Mouse (Mus musculus) erythroid progenitor cell, adult 5-6 weeks (primary cell): Measurements from ENCODE around the gene Fads6. TPM values are rescaled to one million over a fixed set of nuclear protein-coding genes. Genes with fewer than 3 reads are reported as not detected.

Experiments used
- ATAC-seq: replicated peaks from 2 replicates; pipeline ENCODE4 v1.8.0; 2016; ENCODE audit warnings: moderate number of reproducible peaks, mild to moderate bottlenecking, moderate TSS enrichment, inconsistent platforms; ENCODE audit not compliant: poor library complexity, low FRiP score, severe bottlenecking
- total RNA-seq, 2 experiments: library from RNA; stranded (forward) in 1 of 2; stranded (reverse) in 1 of 2; fragments of 150-400 nt in 1 of 2; fragments of 186-747, 209-891 nt in 1 of 2; gene quantifications; 2 replicates each; pipeline versions ENCODE4 v1.2.3 to v1.2.4; 2015 to 2017; ENCODE audit warnings: low replicate concordance in 2 of 2

Gene Fads6
- total RNA-seq, 2 experiments from 2014 or later: 0.45 TPM; not detected in 1

DNA sequence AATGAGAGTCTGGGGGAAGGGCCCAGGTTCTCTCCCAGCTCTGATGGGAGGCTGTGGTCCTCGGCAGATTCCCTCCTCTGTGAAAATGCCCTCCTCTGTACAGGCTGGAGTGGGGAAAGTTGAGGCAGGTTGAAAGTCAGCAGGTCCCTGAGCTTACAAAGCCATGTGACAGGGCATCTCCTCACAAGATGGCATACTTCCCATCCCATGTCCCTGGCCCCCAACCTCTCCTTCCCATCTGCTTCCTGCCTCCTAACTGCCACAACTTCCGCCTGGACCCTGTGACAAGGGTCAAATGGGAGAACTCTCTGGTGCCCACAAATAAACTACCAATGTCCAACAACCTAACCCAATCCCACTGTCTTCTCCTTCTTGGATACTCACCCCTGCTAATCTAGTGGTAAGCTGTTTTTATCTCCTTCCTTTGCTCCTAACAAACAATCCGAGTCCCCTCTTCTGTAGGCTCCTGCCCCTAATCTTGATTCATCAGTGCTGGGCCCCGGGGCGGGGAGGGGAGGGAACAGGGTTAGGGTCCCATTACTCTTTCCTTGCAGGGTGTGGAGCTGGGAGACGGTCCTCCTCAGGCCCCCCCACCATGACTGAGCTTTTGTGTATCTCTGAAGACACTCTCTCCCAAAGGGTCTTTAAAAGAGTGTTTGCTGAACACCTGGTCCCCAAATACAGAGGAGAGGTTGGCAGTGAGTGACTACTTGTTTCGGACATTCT lies 33.2 kb downstream of the Fads6 start:
- no peak for ATAC-seq

DNA sequence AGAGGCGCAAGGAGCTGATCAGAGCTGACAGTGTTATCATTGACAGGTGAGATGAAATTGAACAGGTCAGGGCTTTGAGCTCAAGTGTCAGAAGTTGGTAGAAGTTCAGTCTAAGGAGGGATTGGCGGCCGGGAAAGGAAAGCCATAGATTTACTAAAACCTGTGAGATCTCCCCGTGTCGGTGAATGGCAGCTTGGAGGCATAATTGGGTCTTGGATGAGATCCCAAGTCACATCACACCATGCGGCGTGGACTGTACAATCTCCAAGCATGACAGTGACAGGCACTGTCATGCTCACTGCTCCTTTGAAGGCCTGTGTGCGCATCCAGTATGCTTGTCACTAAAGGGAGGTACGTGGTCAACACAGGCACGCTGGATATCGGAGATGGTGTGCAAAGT lies 34.5 kb downstream of the Fads6 start:
- no peak for ATAC-seq

DNA sequence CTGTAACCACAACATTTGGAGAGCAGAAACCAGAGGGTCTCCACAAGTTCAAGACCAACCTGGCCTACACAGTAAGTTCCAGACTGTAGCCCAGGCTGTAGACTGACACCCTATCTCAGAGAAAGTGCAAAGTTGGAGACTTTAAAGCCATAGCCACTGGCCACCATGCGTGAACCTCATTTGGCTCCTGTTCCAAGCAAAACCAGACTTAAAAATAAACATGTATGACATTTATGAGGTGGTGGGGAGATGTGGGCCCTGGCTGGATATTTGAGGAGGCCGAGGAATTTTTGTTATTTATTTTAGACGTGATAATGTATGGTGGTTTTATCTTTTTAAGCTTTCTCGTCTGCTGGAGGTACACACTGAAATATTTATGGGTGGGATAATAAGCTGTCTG lies 38.3 kb downstream of the Fads6 start:
- ATAC-seq: no peak

DNA sequence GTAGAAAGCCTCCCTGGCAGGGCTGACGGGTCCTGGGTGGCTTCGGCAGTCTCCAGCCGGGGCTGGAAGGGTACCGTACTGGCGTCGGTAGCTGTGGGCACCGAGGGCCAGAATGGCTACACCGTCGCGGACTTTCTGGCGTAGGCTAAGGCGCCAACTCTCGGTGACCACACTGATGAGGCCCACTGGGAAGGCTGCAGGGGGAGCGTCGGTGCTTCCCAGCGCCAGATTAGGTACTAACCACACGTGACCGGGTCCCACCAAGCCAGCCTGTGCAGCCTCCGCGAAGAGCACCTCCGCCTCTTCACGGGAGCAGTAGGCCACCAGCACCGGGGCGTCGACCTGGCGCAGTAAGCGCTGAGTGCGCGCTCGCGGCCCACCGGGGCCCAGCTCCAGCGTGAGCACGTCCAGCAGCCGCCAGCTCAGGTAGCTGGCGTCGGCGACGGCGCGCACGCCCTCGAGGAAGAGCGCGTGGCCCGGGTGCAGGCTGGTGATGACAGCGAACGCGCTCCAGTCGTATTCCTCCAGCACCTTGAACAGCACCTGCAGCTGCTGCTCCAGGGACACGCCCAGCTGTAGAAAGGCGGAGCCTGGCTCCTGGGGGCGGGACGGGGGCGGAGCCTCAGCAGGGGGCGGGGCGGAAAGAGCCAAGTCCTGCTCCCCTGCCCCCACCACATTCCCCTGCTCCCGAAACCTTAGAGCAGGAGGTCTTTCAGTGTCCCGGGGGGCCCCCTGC lies 39.5 kb downstream of the Fads6 start:
- no peak for ATAC-seq

DNA sequence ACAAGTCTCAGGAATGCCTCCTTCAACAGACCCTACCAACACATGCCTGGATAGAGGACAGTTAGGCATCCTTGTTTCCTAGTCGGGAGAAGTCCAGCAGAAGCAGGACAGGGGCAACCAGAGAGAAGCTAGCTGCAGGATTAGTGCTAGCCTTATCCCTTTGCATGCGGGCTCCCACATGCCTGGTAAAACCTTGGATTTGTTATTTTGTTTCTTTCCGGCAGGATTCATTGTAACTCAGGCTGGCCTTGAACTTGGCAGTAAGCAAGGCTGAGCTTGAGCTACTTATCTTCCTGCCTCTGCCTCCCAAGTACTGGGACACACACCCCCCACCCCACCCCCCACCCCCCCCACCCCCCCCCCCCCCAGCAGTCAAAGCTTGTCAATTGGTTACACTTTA lies 46.2 kb downstream of the Fads6 start:
- no peak for ATAC-seq

DNA sequence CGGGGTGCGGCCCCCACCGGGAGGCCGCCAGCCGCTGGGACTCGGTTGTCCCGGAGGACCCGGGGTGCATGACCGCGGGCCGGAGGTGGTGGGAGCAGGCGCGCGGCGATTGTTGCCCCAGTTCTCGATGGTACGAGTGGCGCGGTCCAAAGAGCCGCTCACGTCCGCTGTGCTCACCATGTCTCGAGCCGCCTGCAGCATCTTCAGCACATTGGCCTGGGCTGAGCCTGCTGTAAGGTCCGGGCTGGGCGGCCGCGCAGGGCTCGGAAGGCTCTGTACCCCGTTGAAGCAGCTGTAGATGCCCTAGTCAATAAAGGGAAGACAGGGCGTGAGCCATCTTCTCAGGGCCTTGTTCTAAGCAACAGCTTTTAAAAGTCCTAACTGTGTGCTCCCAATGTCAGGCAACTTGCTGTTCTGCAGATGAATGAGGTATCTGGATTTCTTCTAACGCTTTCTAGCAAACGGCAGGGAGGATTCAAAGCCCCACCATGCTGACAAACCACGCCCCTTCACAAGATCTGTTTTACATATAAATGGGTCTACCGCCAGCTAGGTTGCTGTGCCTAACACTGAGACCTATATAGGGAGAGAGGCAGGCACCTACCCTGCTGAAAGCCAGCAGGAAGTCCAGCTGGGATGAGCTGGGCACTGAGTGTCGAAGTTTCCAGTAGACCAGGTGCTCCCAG lies 46.9 kb downstream of the Fads6 start:
- no peak for ATAC-seq

DNA sequence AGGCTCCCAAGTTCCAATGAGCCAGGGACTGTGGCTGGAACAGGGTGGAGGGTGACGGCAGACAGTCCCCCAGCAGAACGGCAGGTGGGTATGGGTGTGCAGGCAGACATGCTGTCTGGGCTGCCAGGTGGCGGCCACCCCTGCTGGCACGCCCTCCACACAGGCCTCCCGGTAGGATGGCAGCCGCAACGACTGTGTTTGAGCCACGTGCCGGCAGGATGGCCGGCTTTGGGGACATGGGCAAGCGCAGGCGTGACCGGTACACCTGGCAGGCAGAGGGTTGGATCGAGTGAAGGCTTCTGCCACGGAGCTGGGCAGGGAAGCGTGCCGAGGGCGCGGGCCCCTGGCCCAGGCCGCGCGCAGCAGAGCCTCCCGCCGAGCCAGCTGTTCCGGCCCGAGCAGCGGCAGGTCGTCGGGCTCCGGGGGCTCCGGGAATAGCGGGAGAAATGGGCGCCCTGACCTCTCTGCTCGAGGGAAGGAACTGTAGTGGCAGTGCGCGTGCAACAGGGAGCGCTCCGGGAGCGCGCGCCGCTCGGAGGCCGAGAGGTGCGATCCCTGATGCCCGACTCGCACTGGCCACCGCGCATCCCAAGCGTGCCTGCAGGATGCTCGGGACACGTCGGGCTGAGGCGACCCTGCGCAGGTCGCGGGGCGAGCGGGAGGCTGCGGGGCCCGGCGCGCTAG lies 47.6 kb downstream of the Fads6 start:
- ATAC-seq: no peak

DNA sequence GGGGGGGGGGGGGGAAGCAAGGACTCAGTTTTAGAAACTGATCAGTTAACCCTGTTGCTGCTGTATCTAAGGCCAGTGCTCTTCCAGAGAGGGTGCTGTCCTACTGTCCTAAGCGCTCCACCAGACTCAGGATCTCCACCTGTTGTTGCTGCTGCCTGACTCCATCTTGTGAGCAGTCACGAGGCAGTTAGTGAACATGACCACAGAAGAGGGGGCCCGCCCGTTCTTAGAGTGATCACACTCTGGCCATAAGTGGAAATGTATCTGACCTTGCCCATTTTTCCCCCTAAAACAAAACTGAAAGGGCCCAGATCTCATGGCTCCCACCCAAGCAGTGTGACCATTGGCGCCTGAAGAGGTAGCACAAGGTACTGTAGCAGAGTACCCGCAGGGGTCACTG lies 49.5 kb downstream of the Fads6 start:
- no peak for ATAC-seq

DNA sequence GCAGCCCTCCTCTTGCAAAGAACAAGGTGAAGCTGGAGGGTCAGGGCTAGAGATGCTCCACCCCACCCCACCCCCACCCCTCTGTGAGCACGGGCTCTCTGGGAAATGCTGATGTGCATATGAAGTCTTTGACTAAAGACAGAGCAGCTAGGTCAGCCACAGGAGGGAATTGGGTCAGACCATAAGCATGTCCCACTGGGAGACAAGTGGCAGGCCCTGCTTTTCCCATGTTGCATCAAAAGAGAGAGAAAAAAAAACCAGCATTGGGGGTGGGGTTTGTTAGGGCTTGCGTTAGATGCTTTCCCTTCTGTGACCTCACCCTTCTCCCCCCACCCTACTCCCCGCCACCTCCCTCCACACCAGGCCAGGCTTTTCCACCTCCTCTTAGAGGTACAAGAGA lies 50.2 kb downstream of the Fads6 start:
- no peak for ATAC-seq

DNA sequence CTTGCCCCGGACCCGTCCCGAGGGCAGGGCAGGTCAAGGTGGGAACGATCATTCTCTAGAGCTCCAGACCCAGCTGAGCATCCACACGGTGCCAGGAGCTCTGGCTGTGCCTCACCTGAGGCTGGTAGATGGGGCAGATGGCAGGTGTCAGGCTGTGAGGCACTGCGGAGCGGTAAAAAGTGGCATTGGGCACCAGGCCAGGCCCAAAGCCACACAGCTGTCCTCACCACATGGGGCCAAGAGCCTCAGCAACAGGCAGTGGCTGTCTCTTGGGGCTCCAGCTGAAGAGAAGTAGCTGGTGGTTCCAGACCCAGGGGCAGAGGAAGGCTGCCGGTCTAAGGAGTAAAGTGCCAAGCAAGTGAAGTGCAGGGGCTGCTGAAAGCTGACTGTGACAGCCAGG lies 51.1 kb downstream of the Fads6 start:
- no peak for ATAC-seq

DNA sequence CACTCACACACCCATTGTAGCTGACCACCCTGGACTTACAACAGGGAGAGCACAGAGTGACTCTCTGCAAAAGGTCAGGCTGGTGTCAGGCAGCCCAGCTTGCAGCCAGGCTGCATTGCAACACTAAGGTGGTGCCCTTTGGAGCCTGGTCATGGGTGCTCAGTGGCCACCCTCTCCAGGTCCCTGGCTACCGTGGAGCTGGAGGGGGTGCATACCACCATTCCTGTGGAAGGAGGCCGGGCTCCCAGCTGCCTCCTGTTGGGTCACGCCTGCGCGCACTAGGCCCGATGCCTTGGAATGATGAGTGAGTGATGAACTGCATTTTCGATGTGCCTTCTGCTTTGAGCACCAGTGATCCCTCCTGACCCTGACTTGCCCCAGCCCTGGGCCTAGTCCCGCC lies 52.6 kb downstream of the Fads6 start:
- no peak for ATAC-seq

DNA sequence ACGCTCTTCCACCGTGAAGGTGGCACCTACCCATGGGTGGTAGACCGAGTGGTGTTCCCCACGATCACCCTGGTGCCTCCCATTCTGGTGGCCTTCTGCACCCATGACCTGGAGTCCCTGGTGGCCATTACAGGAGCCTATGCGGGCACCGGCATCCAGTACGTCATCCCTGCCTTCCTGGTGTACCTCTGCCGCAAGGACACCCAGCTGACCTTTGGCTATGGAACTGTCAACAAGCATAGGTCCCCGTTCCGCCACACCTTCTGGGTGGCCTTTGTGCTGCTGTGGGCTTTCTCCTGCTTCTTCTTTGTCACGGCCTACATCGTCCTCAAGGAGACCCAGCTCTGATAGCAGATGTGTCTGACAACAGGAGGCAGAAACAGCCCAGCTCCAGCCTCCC lies 53.7 kb downstream of the Fads6 start:
- no peak for ATAC-seq

DNA sequence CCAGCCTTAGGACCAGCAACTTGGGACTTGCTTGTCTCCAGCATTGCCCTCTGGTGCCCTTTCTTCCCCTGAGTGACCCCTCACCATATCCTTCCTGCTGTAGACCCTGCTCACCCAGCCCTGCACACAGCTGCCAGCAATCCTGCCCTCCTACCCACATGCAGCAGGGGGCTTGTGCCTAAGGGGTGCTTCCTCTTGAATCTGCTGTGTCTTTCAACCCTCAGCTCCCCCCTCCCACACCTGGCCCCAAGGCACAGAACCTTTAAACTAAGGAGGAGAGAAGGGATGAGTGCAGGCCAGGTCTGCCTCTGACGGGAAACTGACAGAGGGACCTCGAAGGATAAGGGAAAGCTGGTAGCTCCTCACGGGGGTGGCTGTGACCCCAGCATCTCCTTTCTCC lies 54.7 kb downstream of the Fads6 start:
- ATAC-seq: no peak

DNA sequence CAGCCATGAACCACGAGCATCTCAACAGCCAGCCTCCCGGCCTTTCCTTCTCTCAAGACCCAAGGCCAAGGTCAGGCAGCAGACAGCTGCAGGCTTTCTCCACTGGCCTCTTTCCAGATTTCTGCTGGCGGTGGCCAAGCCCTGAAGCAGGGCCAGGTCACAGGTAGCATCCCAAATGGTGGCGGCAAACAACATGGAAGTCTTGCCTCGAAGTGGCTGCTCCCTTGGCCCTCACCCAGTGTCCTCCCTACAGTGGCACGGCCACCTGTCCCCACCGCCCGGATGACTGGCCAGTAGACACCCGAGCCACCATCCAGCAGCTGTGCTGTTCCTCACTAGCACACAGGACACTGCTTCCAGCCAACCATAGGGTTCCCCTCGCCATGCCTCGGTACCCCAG lies 56.1 kb downstream of the Fads6 start:
- no peak for ATAC-seq

DNA sequence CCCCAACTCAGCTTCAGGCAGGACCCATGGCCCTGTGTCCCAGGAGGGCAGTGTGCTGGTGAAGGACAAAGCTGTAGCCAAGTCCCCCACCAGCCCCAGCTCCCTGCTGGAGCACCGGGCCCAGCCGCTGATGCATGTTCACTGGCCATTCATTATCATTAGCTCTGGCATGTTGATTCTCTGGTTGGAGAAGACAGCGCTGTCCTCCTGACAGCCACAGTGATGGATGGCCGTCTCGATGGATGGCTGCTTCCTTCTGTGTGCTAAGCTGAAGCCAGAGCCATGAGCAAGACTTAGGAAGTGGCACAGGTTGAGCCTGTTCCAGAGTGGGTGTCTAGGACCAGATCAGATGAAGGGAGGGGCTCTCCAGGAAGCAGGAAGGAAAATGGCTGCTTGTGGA lies 60.9 kb downstream of the Fads6 start:
- no peak for ATAC-seq

DNA sequence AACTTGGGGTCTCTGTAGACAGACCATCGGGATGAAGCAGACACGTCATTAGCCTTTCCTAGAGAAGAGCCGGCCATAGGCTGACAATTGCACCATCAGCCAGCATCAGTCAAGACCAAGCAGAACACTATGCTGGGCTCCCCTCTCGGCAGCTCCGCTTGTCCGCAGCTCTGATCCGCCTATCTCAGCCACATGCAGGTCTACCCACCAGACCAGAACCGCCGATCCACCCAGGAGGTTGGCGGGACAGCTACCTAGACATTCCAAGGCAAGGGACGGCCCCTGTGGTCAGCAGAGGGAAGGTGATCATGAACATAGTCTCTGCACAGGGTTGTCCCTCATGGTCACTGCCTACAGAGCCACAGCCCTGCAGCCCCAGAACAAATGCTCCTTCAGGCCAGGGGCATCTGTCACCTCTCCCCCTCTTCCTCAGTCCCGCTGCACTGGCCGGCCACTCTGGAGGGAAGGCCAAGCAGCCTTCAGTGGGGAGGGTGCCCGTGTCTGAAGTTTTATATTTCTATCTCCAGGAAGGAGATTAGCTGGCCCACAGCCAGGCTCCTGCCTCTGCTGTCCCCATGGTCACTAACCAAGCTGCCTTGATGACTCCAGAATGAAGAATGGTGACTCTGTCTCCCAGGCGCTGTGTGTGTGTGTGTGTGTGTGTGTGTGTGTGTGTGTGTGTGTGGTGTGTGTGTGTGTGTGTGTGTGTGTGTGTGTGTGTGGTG lies 63.0 kb downstream of the Fads6 start:
- ATAC-seq: no peak

DNA sequence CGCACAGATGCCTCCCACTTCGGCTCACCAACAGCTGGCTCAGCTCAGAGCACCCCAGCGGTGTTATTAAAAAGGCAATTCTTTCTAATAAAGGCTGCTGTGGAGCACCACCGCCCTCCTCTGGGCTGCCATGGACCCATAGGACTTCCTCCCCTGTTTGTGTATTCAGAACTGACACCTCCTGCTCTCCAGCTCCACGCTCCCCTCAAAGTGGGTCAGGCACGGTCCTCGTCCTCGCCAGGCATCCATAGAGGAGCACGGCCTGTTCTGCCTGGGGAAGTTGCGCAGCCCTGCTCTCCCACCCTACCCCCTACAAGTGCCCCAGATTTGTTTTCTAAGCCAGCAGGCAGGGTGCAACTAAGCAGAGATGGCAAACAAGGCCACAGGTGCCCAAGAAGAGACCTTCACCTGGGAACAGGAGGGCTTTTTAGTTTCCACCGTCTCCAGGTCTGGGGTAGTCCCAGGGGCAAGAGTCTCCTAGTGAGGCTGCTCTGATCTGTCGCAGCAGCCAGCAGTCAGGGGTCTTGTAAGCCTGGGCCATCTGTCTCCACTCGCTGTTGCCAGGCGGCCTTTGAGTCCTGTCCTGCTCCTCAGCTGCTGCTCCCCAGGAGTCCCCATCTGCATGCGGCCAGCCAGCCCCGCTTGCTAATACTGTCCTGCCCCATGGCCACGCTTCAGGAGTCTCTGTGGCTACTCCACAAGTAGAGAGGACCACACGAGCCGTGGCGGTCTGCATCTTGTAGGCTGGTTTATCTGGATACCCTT lies 63.8 kb downstream of the Fads6 start:
- no peak for ATAC-seq

DNA sequence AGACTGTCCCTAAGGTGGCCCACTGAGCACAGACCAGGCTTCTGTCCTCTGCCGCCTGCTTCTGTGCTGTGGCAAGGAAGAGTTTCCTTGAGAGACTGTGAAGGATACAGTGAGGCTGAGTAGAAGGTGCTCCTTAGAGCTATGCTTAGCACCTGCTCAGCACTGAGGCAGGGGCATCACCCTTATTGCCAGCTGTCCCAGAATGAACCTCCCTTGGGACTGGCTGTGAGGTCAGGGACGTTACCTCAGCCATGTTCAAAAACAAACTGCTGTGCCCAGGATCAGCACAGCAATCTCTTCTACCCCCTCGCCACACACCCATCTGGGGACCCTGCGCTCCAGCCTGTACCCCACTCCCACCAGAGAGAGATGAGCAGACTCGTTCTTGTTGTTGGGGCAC lies 64.6 kb downstream of the Fads6 start:
- no peak for ATAC-seq

DNA sequence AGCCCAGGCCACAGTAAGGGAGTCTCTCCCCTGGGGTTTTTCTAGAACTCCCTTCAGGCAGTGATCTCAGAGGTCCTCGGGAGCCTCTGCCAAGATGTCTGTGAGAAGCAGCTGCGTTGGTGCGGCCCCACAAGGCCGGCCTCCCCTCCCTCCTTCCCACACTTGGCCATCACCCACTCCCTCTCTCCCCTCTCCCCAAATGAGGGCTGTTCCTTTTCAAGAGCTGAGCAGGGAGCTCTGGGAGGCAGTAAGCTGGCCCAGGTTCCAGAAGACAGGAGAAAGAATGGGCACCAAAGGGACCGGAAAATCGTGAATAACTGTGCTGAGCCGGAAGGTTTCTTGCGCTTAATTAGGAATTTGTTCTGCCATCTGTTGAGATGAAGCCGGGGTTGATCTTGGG lies 65.5 kb downstream of the Fads6 start:
- ATAC-seq: no peak
